Mouse (Mus musculus): ENCODE data around the gene Mrps23.
A peak's percentile ranks its signal among the peaks of the same experiment; 100 is the strongest.

GRCm38 (mm10) chr11:88192595-88192994 is 11.6 kb upstream of the Mrps23 start:
- TF ChIP-seq CTCF (IDR thresholded peaks at IDR 0.05; ENCODE audit: low read depth) (peak; percentile 12; the same call in 1 of the 2 replicates), EP300 (IDR thresholded peaks at IDR 0.05; ENCODE audit: low read depth) (no peak)

All from heart, postnatal 0 days (tissue).